In genomic region chr17:9068859-9069602, GRCm38 (mm10) we compare ENCODE assay signal across 14 mouse cellular contexts.
"Had no signal": no experiment of that assay in that cellular context is flagged by ENCODE, and none has a peak within 500 bp of the region (broad histone marks: within the 10 kb centered on the region; RNA-seq: fewer than 3 reads in every experiment).

No protein-coding gene starts in this region.

- H3K27ac ChIP-seq: kidney, postnatal 0 days; limb, embryonic 10.5 days; limb, embryonic 13.5 days; liver, embryonic 13.5 days had no signal

- DNase-seq: kidney, adult 2 months; kidney, postnatal 25 days; liver, embryonic 13.5 days; lung, adult 2 months; lung, postnatal 14 days; lung, postnatal 4 days; midbrain, embryonic 14.5 days; thymus, adult 2 months; thymus, postnatal 14 days; thymus, postnatal 4 days had no signal

- H3K36me3 ChIP-seq: limb, embryonic 10.5 days; limb, embryonic 13.5 days; liver, embryonic 13.5 days had no signal

- H3K4me3 ChIP-seq: limb, embryonic 10.5 days; limb, embryonic 13.5 days; liver, embryonic 13.5 days had no signal

- H3K9ac ChIP-seq: limb, embryonic 13.5 days; liver, embryonic 13.5 days had no signal

- H3K4me2 ChIP-seq: limb, embryonic 13.5 days; liver, embryonic 13.5 days; midbrain, embryonic 11.5 days had no signal

- H3K9me3 ChIP-seq: limb, embryonic 10.5 days; limb, embryonic 13.5 days; liver, embryonic 13.5 days had no signal

- H3K27me3 ChIP-seq: limb, embryonic 13.5 days; liver, embryonic 13.5 days had no signal

- H3K4me1 ChIP-seq: limb, embryonic 10.5 days; limb, embryonic 13.5 days; liver, embryonic 13.5 days had no signal
